Mouse (Mus musculus): ENCODE measurements around the gene Tmem223. TPM values are rescaled to one million over a fixed set of nuclear protein-coding genes. Genes with fewer than 3 reads are reported as not detected.

Tmem223 gene
- total RNA-seq, 2 experiments from 2014 or later = 35.7 to 62.7 TPM

GRCm38 (mm10) chr19:8802130-8802821, 31.5 kb downstream of the Tmem223 start, which contains the start of gene Zbtb3:
Gene Zbtb3 (plus strand): TSS chr19:8802555.
- peak; percentile 81 for ATAC-seq (replicated peaks; ENCODE audit: poor library complexity, severe bottlenecking)

- ATAC-seq (replicated peaks; ENCODE audit: poor library complexity, severe bottlenecking) = no peak
These were observed 32.5 kb downstream of the Tmem223 start for GRCm38 (mm10) chr19:8803204-8803780.

GRCm38 (mm10) chr19:8803879-8804660, 33.3 kb downstream of the Tmem223 start:
- peak; percentile 23 for ATAC-seq (replicated peaks; ENCODE audit: poor library complexity, severe bottlenecking)

GRCm38 (mm10) chr19:8806810-8807209, 36.0 kb downstream of the Tmem223 start:
- ATAC-seq (replicated peaks; ENCODE audit: poor library complexity, severe bottlenecking) = no peak

- no peak for ATAC-seq (replicated peaks; ENCODE audit: poor library complexity, severe bottlenecking)
These were observed 45.0 kb downstream of the Tmem223 start for GRCm38 (mm10) chr19:8815812-8816211.

- no peak for ATAC-seq (replicated peaks; ENCODE audit: poor library complexity, severe bottlenecking)
These were observed 46.2 kb downstream of the Tmem223 start for GRCm38 (mm10) chr19:8817001-8817400.

- no peak for ATAC-seq (replicated peaks; ENCODE audit: poor library complexity, severe bottlenecking)
These were observed 47.6 kb downstream of the Tmem223 start for GRCm38 (mm10) chr19:8818301-8818798.

GRCm38 (mm10) chr19:8818801-8819595, 48.2 kb downstream of the Tmem223 start, which contains the start of gene Ttc9c:
Gene Ttc9c (minus strand): TSS chr19:8819333.
- peak; percentile 74 for ATAC-seq (replicated peaks; ENCODE audit: poor library complexity, severe bottlenecking)

- peak; percentile 80 for ATAC-seq (replicated peaks; ENCODE audit: poor library complexity, severe bottlenecking)
These were observed 49.0 kb downstream of the Tmem223 start, which contains the start of gene Hnrnpul2 for GRCm38 (mm10) chr19:8819596-8820423. Gene Hnrnpul2 (plus strand): TSS chr19:8820010.

- ATAC-seq (replicated peaks; ENCODE audit: poor library complexity, severe bottlenecking) = no peak
These were observed 49.7 kb downstream of the Tmem223 start for GRCm38 (mm10) chr19:8820424-8820956.

- ATAC-seq (replicated peaks; ENCODE audit: poor library complexity, severe bottlenecking) = no peak
These were observed 50.4 kb downstream of the Tmem223 start for GRCm38 (mm10) chr19:8821146-8821545.

Other genes with a start within 250 kb of the Tmem223 start
Only the 30 nearest of the 33 such genes appear.
- gene Slc22a8, start 179.7 kb upstream of the Tmem223 start, total RNA-seq (2014; fragmentation: Nextera tagmentation) = not detected in 2 replicates
- not detected in 2 replicates for gene Slc22a8, start 179.7 kb upstream of the Tmem223 start, total RNA-seq (2017)
- not detected in 2 replicates for gene Slc22a6, start 153.0 kb upstream of the Tmem223 start, total RNA-seq (2014; fragmentation: Nextera tagmentation)
- not detected in 2 replicates for gene Slc22a6, start 153.0 kb upstream of the Tmem223 start, total RNA-seq (2017)
- gene Chrm1, start 107.2 kb upstream of the Tmem223 start, total RNA-seq (2014; fragmentation: Nextera tagmentation) = 0.04 TPM in 1 of 2 replicates, not detected in the other
- not detected in 2 replicates for gene Chrm1, start 107.2 kb upstream of the Tmem223 start, total RNA-seq (2017)
- gene Slc3a2, start 47.6 kb upstream of the Tmem223 start, total RNA-seq (2014; fragmentation: Nextera tagmentation) = 60.1 and 70.1 TPM in 2 replicates
- gene Slc3a2, start 47.6 kb upstream of the Tmem223 start, total RNA-seq (2017) = 78.5 and 87.2 TPM in 2 replicates
- 122 and 136 TPM in 2 replicates for gene Wdr74, start 35.2 kb upstream of the Tmem223 start, total RNA-seq (2014; fragmentation: Nextera tagmentation)
- 96.6 and 196 TPM in 2 replicates for gene Wdr74, start 35.2 kb upstream of the Tmem223 start, total RNA-seq (2017)
- gene 1700092M07Rik, start 30.3 kb upstream of the Tmem223 start, total RNA-seq (2014; fragmentation: Nextera tagmentation) = not detected in 2 replicates
- gene 1700092M07Rik, start 30.3 kb upstream of the Tmem223 start, total RNA-seq (2017) = 2.5 TPM in 2 replicates
- gene Stx5a, start 29.6 kb upstream of the Tmem223 start, total RNA-seq (2014; fragmentation: Nextera tagmentation) = 63.4 and 64.7 TPM in 2 replicates
- 43.0 and 62.0 TPM in 2 replicates for gene Stx5a, start 29.6 kb upstream of the Tmem223 start, total RNA-seq (2017)
- gene Nxf1, start 13.9 kb upstream of the Tmem223 start, total RNA-seq (2014; fragmentation: Nextera tagmentation) = 268 and 347 TPM in 2 replicates
- gene Nxf1, start 13.9 kb upstream of the Tmem223 start, total RNA-seq (2017) = 89.4 and 113 TPM in 2 replicates
- 141 and 147 TPM in 2 replicates for gene Tmem179b, start 3.5 kb downstream of the Tmem223 start, total RNA-seq (2014; fragmentation: Nextera tagmentation)
- 69.5 and 81.3 TPM in 2 replicates for gene Tmem179b, start 3.5 kb downstream of the Tmem223 start, total RNA-seq (2017)
- gene Taf6l, start 15.4 kb downstream of the Tmem223 start, total RNA-seq (2014; fragmentation: Nextera tagmentation) = 19.1 and 20.5 TPM in 2 replicates
- gene Taf6l, start 15.4 kb downstream of the Tmem223 start, total RNA-seq (2017) = 10.0 and 15.6 TPM in 2 replicates
- gene Polr2g, start 27.6 kb downstream of the Tmem223 start, total RNA-seq (2014; fragmentation: Nextera tagmentation) = 112 and 148 TPM in 2 replicates
- gene Polr2g, start 27.6 kb downstream of the Tmem223 start, total RNA-seq (2017) = 51.7 and 69.8 TPM in 2 replicates
- gene Zbtb3, start 31.6 kb downstream of the Tmem223 start, total RNA-seq (2014; fragmentation: Nextera tagmentation) = 3.1 TPM in 2 replicates
- gene Zbtb3, start 31.6 kb downstream of the Tmem223 start, total RNA-seq (2017) = 2.7 and 3.0 TPM in 2 replicates
- 41.3 and 42.1 TPM in 2 replicates for gene Ttc9c, start 48.3 kb downstream of the Tmem223 start, total RNA-seq (2014; fragmentation: Nextera tagmentation)
- 62.8 and 65.0 TPM in 2 replicates for gene Ttc9c, start 48.3 kb downstream of the Tmem223 start, total RNA-seq (2017)
- gene Hnrnpul2, start 49.0 kb downstream of the Tmem223 start, total RNA-seq (2014; fragmentation: Nextera tagmentation) = 71.4 and 85.1 TPM in 2 replicates
- gene Hnrnpul2, start 49.0 kb downstream of the Tmem223 start, total RNA-seq (2017) = 82.8 and 88.5 TPM in 2 replicates
- gene AC129217.1, start 58.8 kb downstream of the Tmem223 start, total RNA-seq (2014; fragmentation: Nextera tagmentation) = not detected in 2 replicates
- gene AC129217.1, start 58.8 kb downstream of the Tmem223 start, total RNA-seq (2017) = 34.1 TPM in 1 of 2 replicates, not detected in the other
- 61.8 and 89.4 TPM in 2 replicates for gene Bscl2, start 66.5 kb downstream of the Tmem223 start, total RNA-seq (2014; fragmentation: Nextera tagmentation)
- gene Bscl2, start 66.5 kb downstream of the Tmem223 start, total RNA-seq (2017) = 33.9 and 34.6 TPM in 2 replicates
- gene Gng3, start 68.2 kb downstream of the Tmem223 start, total RNA-seq (2014; fragmentation: Nextera tagmentation) = not detected in 2 replicates
- gene Gng3, start 68.2 kb downstream of the Tmem223 start, total RNA-seq (2017) = 0.26 TPM in 1 of 2 replicates, not detected in the other
- gene Lrrn4cl, start 79.8 kb downstream of the Tmem223 start, total RNA-seq (2014; fragmentation: Nextera tagmentation) = 0.11 TPM in 1 of 2 replicates, not detected in the other
- not detected in 2 replicates for gene Lrrn4cl, start 79.8 kb downstream of the Tmem223 start, total RNA-seq (2017)
- gene Ubxn1, start 100.5 kb downstream of the Tmem223 start, total RNA-seq (2014; fragmentation: Nextera tagmentation) = 115 and 150 TPM in 2 replicates
- gene Ubxn1, start 100.5 kb downstream of the Tmem223 start, total RNA-seq (2017) = 135 and 136 TPM in 2 replicates
- 57.3 and 67.4 TPM in 2 replicates for gene Uqcc3, start 109.9 kb downstream of the Tmem223 start, total RNA-seq (2014; fragmentation: Nextera tagmentation)
- gene Uqcc3, start 109.9 kb downstream of the Tmem223 start, total RNA-seq (2017) = 66.9 and 100 TPM in 2 replicates
- 49.4 and 65.5 TPM in 2 replicates for gene Lbhd1, start 112.7 kb downstream of the Tmem223 start, total RNA-seq (2014; fragmentation: Nextera tagmentation)
- gene Lbhd1, start 112.7 kb downstream of the Tmem223 start, total RNA-seq (2017) = 10.1 and 37.8 TPM in 2 replicates
- not detected in 2 replicates for gene Gm49403, start 112.9 kb downstream of the Tmem223 start, total RNA-seq (2014; fragmentation: Nextera tagmentation)
- not detected in 2 replicates for gene Gm49403, start 112.9 kb downstream of the Tmem223 start, total RNA-seq (2017)
- gene 1810009A15Rik, start 117.9 kb downstream of the Tmem223 start, total RNA-seq (2014; fragmentation: Nextera tagmentation) = 70.2 and 82.4 TPM in 2 replicates
- gene 1810009A15Rik, start 117.9 kb downstream of the Tmem223 start, total RNA-seq (2017) = 92.1 and 109 TPM in 2 replicates
- not detected in 2 replicates for gene Gm49416, start 117.9 kb downstream of the Tmem223 start, total RNA-seq (2014; fragmentation: Nextera tagmentation)
- gene Gm49416, start 117.9 kb downstream of the Tmem223 start, total RNA-seq (2017) = not detected in 2 replicates
- gene Ints5, start 122.0 kb downstream of the Tmem223 start, total RNA-seq (2014; fragmentation: Nextera tagmentation) = 23.7 and 30.3 TPM in 2 replicates
- 11.6 and 13.5 TPM in 2 replicates for gene Ints5, start 122.0 kb downstream of the Tmem223 start, total RNA-seq (2017)
- 143 and 154 TPM in 2 replicates for gene Ganab, start 127.1 kb downstream of the Tmem223 start, total RNA-seq (2014; fragmentation: Nextera tagmentation)
- 105 and 107 TPM in 2 replicates for gene Ganab, start 127.1 kb downstream of the Tmem223 start, total RNA-seq (2017)
- gene B3gat3, start 149.4 kb downstream of the Tmem223 start, total RNA-seq (2014; fragmentation: Nextera tagmentation) = 25.9 and 34.4 TPM in 2 replicates
- 17.2 and 26.5 TPM in 2 replicates for gene B3gat3, start 149.4 kb downstream of the Tmem223 start, total RNA-seq (2017)
- gene Rom1, start 158.4 kb downstream of the Tmem223 start, total RNA-seq (2014; fragmentation: Nextera tagmentation) = 2.2 and 2.9 TPM in 2 replicates
- gene Rom1, start 158.4 kb downstream of the Tmem223 start, total RNA-seq (2017) = 0.22 and 0.52 TPM in 2 replicates
- gene Eml3, start 158.6 kb downstream of the Tmem223 start, total RNA-seq (2014; fragmentation: Nextera tagmentation) = 26.1 and 30.2 TPM in 2 replicates
- 27.4 and 31.3 TPM in 2 replicates for gene Eml3, start 158.6 kb downstream of the Tmem223 start, total RNA-seq (2017)
- 115 and 125 TPM in 2 replicates for gene Mta2, start 170.9 kb downstream of the Tmem223 start, total RNA-seq (2014; fragmentation: Nextera tagmentation)
- gene Mta2, start 170.9 kb downstream of the Tmem223 start, total RNA-seq (2017) = 120 and 123 TPM in 2 replicates

Data from granulocyte monocyte progenitor cell, adult 5-6 weeks (primary cell).